Mouse (Mus musculus) midbrain, embryonic 11.5 days (tissue): ENCODE data around the gene 1700042G07Rik. TPM values are rescaled to one million over a fixed set of nuclear protein-coding genes. Genes with fewer than 3 reads are reported as not detected.
"Not testable (repeated sequence)": the region's sequence is repeated elsewhere in the genome, so short reads cannot be mapped to it uniquely, and the experiment has no call there.

Source experiments
- ATAC-seq: fragments of 200-750 bp; cut with Nextera tagmentation; 2 replicates; pipeline ENCODE4 v1.8.0; 2017; ENCODE audit warnings: moderate TSS enrichment, moderate library complexity; ENCODE audit not compliant: low FRiP score
- DNase-seq: peaks from one replicate; pipeline ENCODE4 v3.0.0; 2015; ENCODE audit warnings: low spot score; ENCODE audit errors: missing footprints
- H3K27ac ChIP-seq: fragments of 300-500 bp; sonication (generic); 2 replicates; pipeline ENCODE4 v1.5.1; 2014; ENCODE audit warnings: low read depth, low read length
- H3K27me3 ChIP-seq: fragments of 300-500 bp; sonication (generic); 2 replicates; pipeline ENCODE4 v1.6.1; 2014; ENCODE audit warnings: mild to moderate bottlenecking, low read length, moderate library complexity, mixed read lengths; ENCODE audit not compliant: control insufficient read depth, insufficient read depth
- H3K36me3 ChIP-seq: fragments of 300-500 bp; sonication (generic); 2 replicates; pipeline ENCODE4 v1.6.1; 2014; ENCODE audit warnings: mild to moderate bottlenecking, low read length, moderate library complexity, mixed read lengths; ENCODE audit not compliant: control insufficient read depth, insufficient read depth
- H3K4me1 ChIP-seq: fragments of 300-500 bp; sonication (generic); 2 replicates; pipeline ENCODE4 v1.6.1; 2014; ENCODE audit warnings: low read length; ENCODE audit not compliant: control insufficient read depth, insufficient read depth
- H3K4me2 ChIP-seq: fragments of 300-500 bp; sonication (generic); 2 replicates; pipeline ENCODE4 v1.6.1; 2014; ENCODE audit warnings: mild to moderate bottlenecking, moderate library complexity
- H3K4me3 ChIP-seq: fragments of 300-500 bp; sonication (generic); 2 replicates; pipeline ENCODE4 v1.5.1; 2014; ENCODE audit warnings: low read depth, low read length
- H3K9ac ChIP-seq: fragments of 300-500 bp; sonication (generic); 2 replicates; pipeline ENCODE4 v1.6.1; 2014; ENCODE audit warnings: low read length
- H3K9me3 ChIP-seq: fragments of 300-500 bp; sonication (generic); 2 replicates; pipeline ENCODE4 v1.6.1; 2016; ENCODE audit warnings: low read length; ENCODE audit not compliant: control insufficient read depth
- WGBS: fragments of 180-500 bp; shearing (Covaris S2); extraction: QIAGEN DNeasy Blood & Tissue Kit; methylation state at CpG from one replicate; pipeline ENCODE4 v1.1.7; 2014; 5-methylcytosine and 5-hydroxymethylcytosine counted together
- polyA plus RNA-seq: library from polyadenylated mRNA; unstranded; fragments of >200 nt; fragmentation: Nextera tagmentation; extraction: Ambion mirVana; gene quantifications from 2 replicates; pipeline ENCODE4 v1.2.1, GENCODE M21; 2014

The 1700042G07Rik gene
- polyA plus RNA-seq, 1 experiment from 2014 or later = not detected

DNA sequence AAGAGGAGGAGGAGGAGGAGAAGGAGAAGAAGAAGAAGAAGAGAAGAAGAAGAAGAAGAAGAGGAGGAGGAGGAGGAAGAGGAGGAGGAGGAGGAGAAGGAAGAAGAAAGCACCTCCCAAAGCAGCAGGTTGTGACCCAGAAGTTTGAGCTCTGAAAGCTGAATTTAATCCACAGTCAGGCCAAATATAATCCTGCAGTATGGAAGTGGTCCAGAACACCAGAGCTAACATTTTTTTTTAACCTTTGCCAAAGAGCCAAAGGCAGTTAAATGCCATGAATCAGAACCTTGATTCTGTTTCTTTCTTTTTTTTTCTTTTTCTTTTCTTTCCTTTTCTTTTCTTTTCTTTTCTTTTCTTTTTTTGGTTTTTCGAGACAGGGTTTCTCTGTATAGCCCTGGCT, 44.5 kb downstream of the 1700042G07Rik start:
- DNase-seq, H3K4me3 ChIP-seq, H3K4me1 ChIP-seq, H3K27me3 ChIP-seq, H3K9me3 ChIP-seq, H3K27ac ChIP-seq, H3K9ac ChIP-seq, ATAC-seq, H3K4me2 ChIP-seq, H3K36me3 ChIP-seq: not testable (repeated sequence)
- 80% methylated on average over 1 of the region's 1 CpGs for WGBS

DNA sequence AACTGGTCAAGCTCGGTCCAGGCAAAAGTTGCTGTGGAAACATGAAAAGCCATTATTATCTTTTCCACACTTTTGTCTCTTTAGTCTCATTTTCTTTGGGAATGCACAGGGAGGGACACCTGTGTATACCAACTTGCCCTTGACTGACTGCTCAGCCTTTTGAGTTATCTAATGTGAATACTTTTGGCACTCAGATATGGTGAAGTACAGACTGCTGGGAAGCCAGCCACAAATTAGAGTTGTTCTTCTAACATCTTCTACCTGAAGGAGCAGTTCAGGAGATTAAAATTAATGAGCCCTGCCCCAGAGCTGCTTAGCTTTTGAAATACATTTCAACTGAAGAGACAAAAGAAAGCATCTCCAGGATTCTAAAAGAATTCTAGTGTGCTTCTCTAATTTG, 45.9 kb downstream of the 1700042G07Rik start:
- H3K4me2 ChIP-seq = no peak overlapping the region
- no peaks in the 10 kb centered on the region for H3K9me3 ChIP-seq
- no peak overlapping the region for H3K4me3 ChIP-seq
- H3K27ac ChIP-seq = no peak overlapping the region
- DNase-seq = no peak
- no peaks in the 10 kb centered on the region for H3K36me3 ChIP-seq
- H3K27me3 ChIP-seq = no peaks in the 10 kb centered on the region
- peaks cover 3% of the 10 kb centered on the region for H3K4me1 ChIP-seq
- no peak overlapping the region for H3K9ac ChIP-seq
- ATAC-seq = no peak
- 90% methylated on average over 1 of the region's 1 CpGs for WGBS

DNA sequence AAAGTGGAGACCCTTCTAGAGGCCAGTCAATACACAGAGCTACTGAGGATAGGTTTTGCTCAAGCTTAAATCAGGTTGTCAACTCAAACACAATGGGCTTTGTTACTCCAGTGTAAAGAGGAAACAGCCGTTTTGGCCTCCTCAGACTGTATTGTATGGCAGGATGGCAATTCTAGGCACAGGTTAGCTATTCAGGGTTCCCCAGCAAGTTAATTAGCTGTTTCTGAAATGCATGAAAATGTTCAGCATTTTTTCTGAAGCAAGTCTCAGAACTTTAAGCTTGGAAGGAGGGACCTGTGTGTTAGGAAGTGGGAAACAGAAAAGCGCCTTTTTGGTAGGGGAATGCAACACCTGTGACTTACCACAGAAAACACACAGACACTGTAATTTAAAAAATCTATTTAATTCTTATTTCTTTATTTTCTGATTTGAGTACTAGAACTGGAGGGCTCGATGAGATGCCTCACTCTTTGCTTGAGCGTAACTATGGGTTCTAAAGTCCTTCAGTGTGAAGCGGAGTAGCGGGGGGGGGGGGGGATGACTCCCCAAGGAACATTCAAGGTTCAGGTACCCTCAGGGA, 47.0 kb downstream of the 1700042G07Rik start:
- Histone ChIP-seq H3K27me3 (no peaks in the 10 kb centered on the region), H3K4me2 (peak overlapping the region; percentile 58), H3K36me3 (no peaks in the 10 kb centered on the region), H3K27ac (peak overlapping the region; percentile 99), H3K9ac (peak overlapping the region; percentile 82), H3K4me1 (peaks cover 3% of the 10 kb centered on the region), H3K4me3 (peak overlapping the region; percentile 73), H3K9me3 (no peaks in the 10 kb centered on the region)
- DNase-seq (peak; percentile 93), ATAC-seq (no peak)
- 2% methylated on average over 6 of the region's 6 CpGs for WGBS

DNA sequence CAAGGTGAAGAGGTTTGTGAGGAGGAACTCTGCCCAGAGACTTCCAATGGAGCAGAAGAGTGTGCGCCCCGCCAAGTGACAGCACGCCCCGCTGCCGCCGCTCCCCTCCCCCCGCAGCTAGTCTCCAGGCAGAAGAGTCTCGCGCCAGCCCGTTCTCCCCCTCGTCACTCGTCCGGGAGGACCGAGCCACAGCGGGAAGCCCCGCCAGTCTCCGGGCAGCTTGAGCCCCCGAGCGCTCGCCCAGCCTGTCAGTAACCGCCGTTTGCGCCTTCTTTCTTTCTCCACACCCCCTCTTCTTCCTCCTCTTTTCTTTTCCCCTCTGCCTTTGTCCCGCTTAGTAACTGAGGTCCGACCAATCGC, 47.6 kb downstream of the 1700042G07Rik start:
- under 1% methylated on average over 23 of the region's 26 CpGs for WGBS
- H3K27ac ChIP-seq = peak overlapping the region; percentile 99
- peaks cover 3% of the 10 kb centered on the region for H3K4me1 ChIP-seq
- H3K27me3 ChIP-seq = no peaks in the 10 kb centered on the region
- DNase-seq (peak; percentile 98), ATAC-seq (no peak)
- peak overlapping the region; percentile 73 for H3K4me3 ChIP-seq
- H3K36me3 ChIP-seq = no peaks in the 10 kb centered on the region
- no peaks in the 10 kb centered on the region for H3K9me3 ChIP-seq
- H3K4me2 ChIP-seq = peak overlapping the region; percentile 58
- peak overlapping the region; percentile 82 for H3K9ac ChIP-seq

DNA sequence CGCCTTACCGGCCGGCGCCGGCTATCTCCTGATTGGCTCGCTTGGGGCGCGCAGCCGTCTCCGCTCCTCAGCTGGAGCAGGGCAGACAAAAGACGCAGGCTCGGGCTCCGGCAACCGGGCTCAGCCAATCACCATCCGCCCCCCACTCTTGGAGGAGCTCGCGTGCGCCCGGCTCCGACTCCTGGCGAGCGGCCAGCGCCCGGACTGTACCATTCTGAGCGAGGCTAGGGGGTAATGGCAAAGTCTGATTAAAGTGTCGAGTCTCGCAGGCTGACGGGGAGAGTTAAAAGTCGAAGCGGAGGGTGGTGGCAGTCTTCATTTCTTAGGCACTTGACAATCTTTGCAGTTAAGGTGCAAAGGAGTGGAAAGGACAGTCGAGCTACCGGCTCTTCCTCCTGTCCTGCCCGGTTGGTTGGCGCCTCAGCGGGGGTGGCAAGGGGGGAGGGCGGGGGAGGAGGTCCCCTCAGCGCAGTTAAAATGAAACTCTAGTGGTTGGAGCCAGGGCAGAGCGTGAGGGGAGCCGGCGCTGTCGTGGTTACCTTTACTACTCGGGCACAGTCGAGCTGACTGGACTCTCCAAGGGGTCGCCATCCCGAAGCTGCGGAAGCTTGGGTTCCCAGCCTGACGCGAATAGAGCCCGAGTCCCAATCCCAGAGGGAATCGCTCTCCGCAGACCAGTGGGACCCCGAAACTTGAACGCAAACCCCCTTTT, 48.1 kb downstream of the 1700042G07Rik start, which contains the start of gene Pik3r3:
Pik3r3 (plus strand) TSS at position 479 of the 712 bp plus-strand sequence.
- Histone ChIP-seq H3K27me3 (no peaks in the 10 kb centered on the region), H3K27ac (peak within 1 kb of the TSS; percentile 99), H3K4me3 (peak within 1 kb of the TSS; percentile 73), H3K4me2 (peak within 1 kb of the TSS; percentile 59), H3K4me1 (peaks cover 3% of the 10 kb centered on the region), H3K9me3 (no peaks in the 10 kb centered on the region), H3K9ac (peak within 1 kb of the TSS; percentile 99), H3K36me3 (no peaks in the 10 kb centered on the region)
- peak; percentile 99 for ATAC-seq
- peak; percentile 99 for DNase-seq
- under 1% methylated on average over 52 of the region's 53 CpGs for WGBS

DNA sequence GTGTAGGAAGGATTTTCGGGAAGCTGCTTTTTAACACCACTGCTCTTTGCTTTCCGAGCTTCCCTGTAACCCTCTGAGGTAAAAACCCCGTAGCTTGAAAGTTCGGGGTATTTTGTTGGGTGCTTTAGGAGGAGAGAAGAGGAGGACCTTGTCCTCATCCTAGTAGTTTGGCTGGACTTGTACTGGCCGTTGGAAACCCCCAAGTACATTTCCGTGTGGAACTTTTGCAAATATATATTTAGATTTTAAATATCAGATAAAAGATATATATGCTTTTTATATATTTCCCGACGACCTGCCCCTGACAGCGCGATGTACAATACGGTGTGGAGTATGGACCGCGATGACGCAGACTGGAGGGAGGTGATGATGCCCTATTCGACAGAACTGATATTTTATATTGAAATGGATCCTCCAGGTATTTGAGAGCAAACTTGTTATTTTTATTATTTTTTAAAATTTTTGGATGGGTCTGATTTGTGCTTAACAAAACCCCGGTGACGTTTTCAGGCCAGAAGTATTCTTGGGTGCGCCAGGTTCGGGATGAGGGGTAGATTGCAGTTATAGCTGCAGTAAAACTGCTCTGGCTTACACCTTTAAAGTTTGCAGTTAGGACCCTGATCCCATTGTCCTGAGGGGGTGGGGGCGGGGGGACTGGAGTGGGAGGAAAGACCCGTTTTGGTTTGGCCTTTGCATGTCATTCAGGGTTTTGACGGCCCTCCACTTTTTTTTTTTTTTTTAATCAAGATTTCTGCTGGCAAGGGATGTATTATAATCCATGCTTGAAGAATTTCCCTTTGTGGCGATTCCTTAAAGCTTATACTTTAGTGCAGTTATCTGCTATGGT, 49.0 kb downstream of the 1700042G07Rik start:
- Histone ChIP-seq H3K9me3 (no peaks in the 10 kb centered on the region), H3K4me2 (peak overlapping the region; percentile 59), H3K9ac (peak overlapping the region; percentile 99), H3K27me3 (no peaks in the 10 kb centered on the region), H3K4me3 (peak overlapping the region; percentile 73), H3K27ac (peak overlapping the region; percentile 99), H3K36me3 (no peaks in the 10 kb centered on the region), H3K4me1 (peaks cover 3% of the 10 kb centered on the region)
- no peak for ATAC-seq
- WGBS = under 1% methylated on average over 23 of the region's 23 CpGs
- peak; percentile 94 for DNase-seq

DNA sequence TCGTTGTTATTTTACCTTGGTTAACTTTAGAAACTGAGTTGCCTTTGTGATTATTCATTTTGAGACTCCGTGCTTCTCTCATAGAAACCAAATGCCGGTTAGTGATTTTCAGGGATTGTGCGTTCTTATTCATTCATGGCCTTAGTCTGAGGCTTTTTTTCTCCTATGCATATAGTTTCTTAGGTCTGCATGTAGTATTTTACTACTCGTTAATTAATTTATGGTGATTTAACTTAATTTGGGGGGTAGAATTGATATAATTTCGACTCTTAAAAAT, 49.6 kb downstream of the 1700042G07Rik start:
- peaks cover 3% of the 10 kb centered on the region for H3K4me1 ChIP-seq
- 1% methylated on average over 6 of the region's 6 CpGs for WGBS
- H3K4me3 ChIP-seq = peak overlapping the region; percentile 73
- no peaks in the 10 kb centered on the region for H3K9me3 ChIP-seq
- DNase-seq = no peak
- H3K27ac ChIP-seq = peak overlapping the region; percentile 99
- no peaks in the 10 kb centered on the region for H3K36me3 ChIP-seq
- H3K4me2 ChIP-seq = peak overlapping the region; percentile 59
- H3K27me3 ChIP-seq = no peaks in the 10 kb centered on the region
- ATAC-seq = no peak
- H3K9ac ChIP-seq = peak overlapping the region; percentile 99
